Mouse (Mus musculus) G1E-ER4 (cell line): Measurements from ENCODE around the gene Cdh6. TPM values are rescaled to one million over a fixed set of nuclear protein-coding genes. Genes with fewer than 3 reads are reported as not detected.

Experiments
- GATA1 ChIP-seq: IDR thresholded peaks from one replicate; pipeline ENCODE4 v1.8.0; 2012; ENCODE audit warnings: low read length, inconsistent platforms
- polyA plus RNA-seq: library from polyadenylated mRNA; stranded (reverse); fragments of >175 nt; gene quantifications from 2 replicates; pipeline ENCODE4 v1.2.3, GENCODE M21; 2012

Cdh6 gene
- polyA plus RNA-seq, 1 experiment = not detected

DNA sequence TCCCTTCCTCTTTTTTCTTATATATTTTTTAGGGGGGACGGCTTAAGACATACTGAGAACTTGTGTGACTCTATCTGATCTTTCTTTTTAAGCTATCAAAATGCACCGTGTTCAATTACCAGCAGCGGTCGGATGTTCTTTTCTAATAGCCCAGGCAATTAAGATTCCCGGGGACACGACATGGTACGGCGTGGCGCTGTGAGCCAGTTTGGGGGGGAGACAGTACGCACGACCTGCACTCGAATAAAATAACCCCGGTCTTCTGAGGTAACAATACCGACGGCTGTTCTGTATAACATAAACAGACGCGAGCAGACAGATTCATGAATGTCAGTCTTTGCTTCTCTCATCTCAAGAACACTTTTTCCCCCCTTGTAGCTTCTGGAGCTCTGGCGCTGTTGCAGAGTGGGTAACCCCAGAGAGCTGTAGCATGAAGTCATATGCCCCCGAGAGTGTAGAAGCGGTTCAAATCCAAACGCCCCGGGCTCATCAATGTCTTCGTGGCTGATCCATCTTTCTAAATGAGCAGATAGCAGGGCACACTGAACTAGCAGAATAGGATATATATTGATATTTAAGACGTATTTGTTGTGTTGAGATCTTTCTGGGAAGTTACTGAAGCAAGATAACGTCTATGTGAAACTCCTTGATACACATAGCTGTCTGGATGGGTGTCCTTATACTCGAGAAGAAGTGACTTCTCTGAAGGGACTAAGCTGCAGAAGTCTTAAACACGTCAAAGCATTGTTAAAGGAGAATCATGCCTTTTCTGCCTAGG is 554 bp upstream of the Cdh6 start:
- TF ChIP-seq GATA1 = no peak

DNA sequence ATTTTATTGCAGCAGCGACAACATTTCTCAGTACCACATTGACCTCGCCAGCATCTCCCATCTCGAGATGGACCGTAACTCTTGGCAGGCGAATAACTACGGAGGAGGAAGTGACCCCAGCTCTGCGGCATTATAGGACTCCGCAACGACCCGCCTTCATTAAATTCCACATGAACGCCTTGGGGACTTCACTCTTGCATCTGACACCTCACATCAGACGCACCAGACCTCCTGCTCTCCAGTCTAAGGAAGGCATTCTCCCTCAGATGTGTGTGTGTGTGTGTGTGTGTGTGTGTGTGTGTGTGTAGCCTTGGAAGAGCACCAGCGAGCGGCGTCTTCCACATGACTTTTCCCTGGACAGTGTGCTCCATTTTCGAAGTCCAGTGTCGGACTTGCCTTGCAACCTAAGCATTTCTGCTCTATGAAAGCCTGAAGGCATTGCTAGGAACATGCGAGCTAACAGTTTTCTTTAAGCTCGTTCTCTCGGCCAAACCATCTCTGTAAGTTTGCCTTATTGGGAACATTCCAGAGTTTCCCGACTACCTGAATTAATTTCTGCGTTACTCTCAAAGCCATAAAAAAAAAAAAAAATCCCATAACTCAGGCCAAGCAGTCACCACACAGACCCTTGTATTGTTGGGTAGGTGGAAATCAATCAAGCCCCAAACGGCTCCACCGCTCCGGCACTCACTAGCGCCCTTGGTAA is 957 bp downstream of the Cdh6 start:
- TF ChIP-seq GATA1 = no peak

- TF ChIP-seq GATA1 = no peak
Measured at GRCm38 (mm10) chr15:13171486-13172364, 1.8 kb downstream of the Cdh6 start.

GRCm38 (mm10) chr15:13165094-13165885 is 8.2 kb downstream of the Cdh6 start:
- no peak for TF ChIP-seq GATA1

GRCm38 (mm10) chr15:13155820-13156219 is 17.7 kb downstream of the Cdh6 start:
- no peak for TF ChIP-seq GATA1

- TF ChIP-seq GATA1 = no peak
Measured at GRCm38 (mm10) chr15:13155418-13155817, 18.1 kb downstream of the Cdh6 start.

GRCm38 (mm10) chr15:13141983-13142382 is 31.5 kb downstream of the Cdh6 start:
- no peak for TF ChIP-seq GATA1

DNA sequence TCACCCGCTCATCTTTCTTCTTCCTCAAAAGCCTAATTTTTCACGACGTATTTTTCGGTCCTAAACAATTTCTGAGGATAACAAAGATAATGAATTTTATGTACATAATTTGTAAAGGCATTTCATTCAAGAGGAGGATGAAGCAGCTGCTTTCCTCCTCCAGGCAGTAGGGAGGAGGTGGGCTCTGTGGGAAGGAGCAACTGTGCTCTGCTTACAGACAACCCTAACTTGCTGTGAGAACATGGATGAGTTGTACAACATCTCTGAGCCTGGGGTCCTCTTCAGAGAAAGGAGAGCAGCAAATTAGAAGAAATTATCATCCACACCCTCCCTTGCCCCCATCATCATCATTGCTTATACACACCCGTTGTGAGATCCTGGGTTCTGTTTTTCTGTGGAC is 33.8 kb downstream of the Cdh6 start:
- no peak for TF ChIP-seq GATA1

DNA sequence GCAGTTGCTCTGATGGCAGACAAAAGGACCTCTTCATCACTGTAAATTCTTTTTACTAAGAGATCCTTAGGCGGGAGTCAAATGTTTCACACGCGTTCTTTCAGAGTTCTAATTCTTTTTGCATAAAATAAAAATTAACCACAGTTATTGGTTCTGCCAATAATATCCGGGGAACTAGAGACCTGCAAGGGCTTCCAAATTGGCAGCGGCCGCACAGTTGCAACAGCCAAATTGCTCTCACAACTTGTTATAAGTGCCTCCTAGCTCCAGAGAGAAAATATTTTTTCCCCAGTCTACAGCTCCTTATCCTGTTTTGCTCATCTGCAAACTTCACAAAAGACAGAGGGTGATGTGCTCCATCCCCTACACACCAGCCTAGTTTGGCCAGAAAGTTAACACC is 36.3 kb downstream of the Cdh6 start:
- TF ChIP-seq GATA1 = no peak

- TF ChIP-seq GATA1 = no peak
Measured at GRCm38 (mm10) chr15:13134086-13134485, 39.4 kb downstream of the Cdh6 start.

GRCm38 (mm10) chr15:13133370-13133769 is 40.1 kb downstream of the Cdh6 start:
- TF ChIP-seq GATA1 = no peak

DNA sequence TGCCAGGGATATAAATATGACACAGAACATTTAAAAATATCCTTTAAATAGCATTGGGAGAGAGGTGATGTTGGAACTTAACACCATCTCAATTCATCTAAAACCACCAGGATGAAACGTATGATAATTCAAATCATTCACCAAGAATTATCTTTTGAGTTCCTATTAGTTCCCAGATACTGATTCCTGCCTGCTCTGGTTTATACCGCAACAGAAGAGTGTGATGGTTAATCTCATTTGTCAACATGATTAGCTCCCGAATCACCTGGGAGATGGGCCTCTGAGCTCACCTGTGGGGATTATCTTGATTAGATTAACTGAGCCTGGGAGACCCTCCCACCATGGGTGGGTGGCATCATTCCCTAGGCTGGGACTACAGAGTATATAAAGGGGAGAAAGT is 41.0 kb downstream of the Cdh6 start:
- no peak for TF ChIP-seq GATA1

GRCm38 (mm10) chr15:13130246-13130645 is 43.2 kb downstream of the Cdh6 start:
- no peak for TF ChIP-seq GATA1

- TF ChIP-seq GATA1 = no peak
Measured at GRCm38 (mm10) chr15:13100341-13100740, 73.1 kb downstream of the Cdh6 start.

DNA sequence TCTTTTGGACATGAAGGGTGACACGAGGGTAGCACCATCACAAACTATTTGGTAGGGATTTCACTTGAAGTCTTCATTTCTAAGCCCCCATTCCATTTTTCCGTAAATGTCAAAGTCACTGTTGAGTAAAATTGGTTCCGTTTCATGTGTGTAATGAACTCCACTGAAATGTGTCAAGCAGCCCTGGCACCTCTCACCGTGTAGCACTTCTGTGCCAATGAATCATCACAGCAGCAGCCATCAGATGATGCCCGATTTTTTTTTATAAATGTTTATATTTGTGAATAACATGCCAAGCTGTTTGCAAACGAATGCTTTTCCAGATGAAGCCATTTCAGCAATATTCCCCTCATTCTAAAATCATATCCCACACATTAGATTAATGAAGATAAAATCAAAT is 75.6 kb downstream of the Cdh6 start:
- no peak for TF ChIP-seq GATA1

DNA sequence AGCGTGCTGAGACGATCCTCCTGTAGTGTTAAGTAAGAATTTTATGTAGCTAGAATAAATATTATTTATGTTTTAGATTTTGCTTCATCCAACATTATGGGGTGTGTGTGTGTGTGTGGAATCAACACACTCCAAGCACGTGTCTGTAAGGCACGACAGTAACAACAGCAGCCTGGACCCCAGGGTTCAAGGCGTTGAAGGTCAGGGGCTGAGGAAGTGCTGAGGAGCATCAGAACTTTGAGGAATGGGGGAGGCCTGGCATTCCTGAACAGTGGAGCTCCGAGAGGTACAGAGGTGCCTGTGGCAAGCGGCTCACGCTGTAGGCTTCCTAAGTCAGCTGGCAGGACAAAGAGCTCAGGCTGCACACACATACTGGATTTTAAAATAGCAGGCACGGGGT is 78.1 kb downstream of the Cdh6 start:
- no peak for TF ChIP-seq GATA1
